Mouse (Mus musculus) heart, embryonic 12.5 days (tissue): Measurements from ENCODE around the gene Gltp. TPM values are rescaled to one million over a fixed set of nuclear protein-coding genes. Genes with fewer than 3 reads are reported as not detected.

Experiments
- ATAC-seq: fragments of 200-750 bp; cut with Nextera tagmentation; 2 replicates; pipeline ENCODE4 v1.8.0; 2017; ENCODE audit warnings: moderate TSS enrichment, moderate library complexity; ENCODE audit not compliant: insufficient number of reproducible peaks, low FRiP score
- H3K27ac ChIP-seq: fragments of 300-500 bp; sonication (generic); 2 replicates; pipeline ENCODE4 v1.5.1; 2016; ENCODE audit warnings: mild to moderate bottlenecking, moderate library complexity; ENCODE audit not compliant: poor library complexity, severe bottlenecking
- H3K27me3 ChIP-seq: fragments of 300-500 bp; sonication (generic); replicated peaks from 2 replicates; pipeline ENCODE4 v1.6.1; 2016; ENCODE audit warnings: mild to moderate bottlenecking, moderate library complexity
- H3K36me3 ChIP-seq: fragments of 300-500 bp; sonication (generic); 2 replicates; pipeline ENCODE4 v1.6.1; 2016; ENCODE audit warnings: mild to moderate bottlenecking, moderate library complexity
- H3K4me1 ChIP-seq: fragments of 300-500 bp; sonication (generic); replicated peaks from 2 replicates; pipeline ENCODE4 v1.6.1; 2016; ENCODE audit warnings: mild to moderate bottlenecking
- H3K4me2 ChIP-seq: fragments of 300-500 bp; sonication (generic); 2 replicates; pipeline ENCODE4 v1.6.1; 2016; ENCODE audit warnings: mild to moderate bottlenecking, moderate library complexity
- H3K4me3 ChIP-seq: fragments of 300-500 bp; sonication (generic); 2 replicates; pipeline ENCODE4 v1.5.1; 2016; ENCODE audit warnings: mild to moderate bottlenecking
- H3K9ac ChIP-seq: fragments of 300-500 bp; sonication (generic); 2 replicates; pipeline ENCODE4 v1.6.1; 2016; ENCODE audit warnings: mild to moderate bottlenecking, moderate library complexity
- H3K9me3 ChIP-seq: fragments of 300-500 bp; sonication (generic); replicated peaks from 2 replicates; pipeline ENCODE4 v1.6.1; 2016; ENCODE audit warnings: mild to moderate bottlenecking, moderate library complexity
- WGBS: fragments of 180-500 bp; shearing (Covaris S2); methylation state at CpG from one replicate; pipeline ENCODE4 v1.1.7; 2016; 5-methylcytosine and 5-hydroxymethylcytosine counted together
- polyA plus RNA-seq: library from polyadenylated mRNA; unstranded; fragments of >200 nt; fragmentation: Nextera tagmentation; extraction: Ambion mirVana; gene quantifications from 2 replicates; pipeline ENCODE4 v1.2.1, GENCODE M21; 2016

Gltp gene
- polyA plus RNA-seq, 1 experiment from 2014 or later = 55.3 TPM

DNA sequence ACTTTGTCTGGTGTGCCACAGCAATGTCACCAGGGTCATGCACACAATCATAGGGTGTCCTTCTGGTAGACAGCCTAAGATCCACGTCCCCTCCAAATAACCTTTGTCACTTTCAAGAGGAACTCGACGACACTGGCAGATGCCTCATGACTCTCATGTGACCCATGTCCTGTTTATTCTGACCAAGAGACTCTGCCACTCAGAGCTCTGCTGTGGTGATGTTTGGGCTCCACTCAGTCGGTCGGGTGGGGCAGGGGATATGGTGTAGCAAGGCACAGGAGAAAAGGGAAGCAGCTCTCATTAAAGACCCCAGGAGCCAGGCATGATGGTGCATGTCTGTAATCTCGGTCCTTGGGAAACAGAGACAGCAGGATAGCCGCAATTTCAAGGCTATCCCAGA lies 8.2 kb upstream of the Gltp start:
- no peaks in the 10 kb centered on the region for H3K9me3 ChIP-seq
- no peak overlapping the region for H3K4me3 ChIP-seq
- ATAC-seq = no peak
- no peak overlapping the region for H3K4me2 ChIP-seq
- H3K9ac ChIP-seq = no peak overlapping the region
- peaks cover 19% of the 10 kb centered on the region; the same call in 1 of the 2 replicates for H3K27me3 ChIP-seq
- no peaks in the 10 kb centered on the region for H3K36me3 ChIP-seq
- no peak overlapping the region for H3K27ac ChIP-seq
- no peaks in the 10 kb centered on the region; the same call in 1 of the 2 replicates for H3K4me1 ChIP-seq
- 48% methylated on average over 7 of the region's 7 CpGs for WGBS

DNA sequence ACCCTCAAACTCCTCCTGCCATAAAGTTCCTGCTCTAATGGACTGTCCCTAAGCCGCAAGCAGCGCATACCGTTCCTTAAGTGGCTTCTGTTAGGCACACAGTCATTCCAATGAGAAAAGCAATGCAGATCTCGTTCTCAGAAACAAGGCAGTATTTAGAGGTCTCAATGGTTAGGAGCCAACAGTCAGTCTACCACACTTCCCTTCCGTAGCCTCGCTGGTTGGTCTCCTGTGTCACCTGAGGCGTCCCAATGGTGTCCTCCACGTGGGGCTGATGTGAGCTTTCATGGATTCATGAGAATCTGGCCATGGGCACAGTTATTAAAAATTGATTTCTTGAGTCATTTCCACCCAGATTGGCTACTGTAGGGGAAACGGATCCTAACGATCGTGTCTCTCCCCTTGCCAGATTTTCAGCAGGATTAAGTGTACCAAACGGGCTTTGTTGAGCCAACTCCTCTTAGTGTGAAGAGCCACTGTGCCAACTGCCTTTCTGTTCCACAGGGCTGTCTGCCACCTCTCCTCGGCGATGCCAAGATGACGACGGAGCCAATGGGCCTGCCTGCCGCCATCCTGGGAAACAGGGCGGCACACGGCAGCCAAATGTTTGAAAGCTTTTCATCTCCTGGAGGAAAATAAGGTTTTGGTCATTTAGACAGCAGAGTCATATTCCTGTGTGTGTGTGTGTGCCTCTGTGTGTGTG lies 7.4 kb upstream of the Gltp start:
- H3K36me3 ChIP-seq = no peaks in the 10 kb centered on the region
- H3K27me3 ChIP-seq = peaks cover 25% of the 10 kb centered on the region
- WGBS = 85% methylated on average over 19 of the region's 19 CpGs
- no peak for ATAC-seq
- H3K27ac ChIP-seq = no peak overlapping the region
- H3K4me1 ChIP-seq = no peaks in the 10 kb centered on the region; the same call in 1 of the 2 replicates
- no peak overlapping the region for H3K4me2 ChIP-seq
- H3K9me3 ChIP-seq = no peaks in the 10 kb centered on the region
- H3K9ac ChIP-seq = no peak overlapping the region
- no peak overlapping the region for H3K4me3 ChIP-seq

DNA sequence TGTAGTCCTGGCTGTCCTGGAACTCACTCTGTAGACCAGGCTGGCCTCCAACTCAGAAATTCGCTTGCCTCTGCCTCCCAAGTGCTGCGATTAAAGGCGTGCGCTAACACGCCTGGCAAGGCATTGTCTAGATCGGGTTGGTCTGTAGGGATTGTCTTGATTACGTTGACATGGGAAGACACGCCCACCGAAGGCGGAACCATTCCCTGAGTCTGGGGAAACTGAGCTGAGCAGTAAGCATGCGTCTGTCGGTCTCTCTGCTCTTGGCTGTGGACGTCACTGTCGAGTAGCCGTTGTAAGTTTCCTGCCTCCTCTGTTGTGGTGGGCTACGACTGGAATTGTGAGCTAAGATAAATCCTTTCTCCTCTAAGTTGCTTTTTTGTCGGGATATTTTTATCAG lies 6.2 kb upstream of the Gltp start:
- no peak for ATAC-seq
- peaks cover 28% of the 10 kb centered on the region for H3K27me3 ChIP-seq
- no peaks in the 10 kb centered on the region; the same call in 1 of the 2 replicates for H3K4me1 ChIP-seq
- no peaks in the 10 kb centered on the region for H3K36me3 ChIP-seq
- no peak overlapping the region for H3K4me2 ChIP-seq
- H3K4me3 ChIP-seq = no peak overlapping the region
- no peaks in the 10 kb centered on the region for H3K9me3 ChIP-seq
- 72% methylated on average over 17 of the region's 17 CpGs for WGBS
- H3K27ac ChIP-seq = no peak overlapping the region
- no peak overlapping the region for H3K9ac ChIP-seq

DNA sequence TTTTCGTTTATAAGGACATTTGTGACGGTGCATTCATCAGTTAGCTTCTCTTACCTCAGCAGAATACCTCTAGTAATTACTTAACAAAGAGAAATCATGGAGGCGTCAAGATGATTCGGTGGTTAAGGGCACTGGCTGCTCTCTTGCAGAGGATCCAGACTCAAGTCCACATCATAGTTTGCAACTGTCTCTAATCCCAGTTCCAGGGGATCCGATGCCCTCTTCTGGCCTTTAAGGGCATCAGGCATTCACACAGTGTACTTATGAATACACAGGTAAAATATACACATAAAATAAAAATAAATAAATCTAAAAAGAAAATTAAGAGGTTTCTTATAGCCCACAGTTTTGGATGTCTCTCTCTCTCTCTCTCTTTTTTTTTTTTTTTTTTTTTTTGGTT lies 5.0 kb upstream of the Gltp start:
- Histone ChIP-seq H3K9ac (no peak overlapping the region), H3K9me3 (no peaks in the 10 kb centered on the region), H3K4me1 (peaks cover 3% of the 10 kb centered on the region; the same call in 1 of the 2 replicates), H3K27me3 (peaks cover 29% of the 10 kb centered on the region), H3K36me3 (no peaks in the 10 kb centered on the region), H3K4me2 (no peak overlapping the region), H3K27ac (no peak overlapping the region), H3K4me3 (no peak overlapping the region)
- ATAC-seq = no peak
- 63% methylated on average over 5 of the region's 5 CpGs for WGBS

DNA sequence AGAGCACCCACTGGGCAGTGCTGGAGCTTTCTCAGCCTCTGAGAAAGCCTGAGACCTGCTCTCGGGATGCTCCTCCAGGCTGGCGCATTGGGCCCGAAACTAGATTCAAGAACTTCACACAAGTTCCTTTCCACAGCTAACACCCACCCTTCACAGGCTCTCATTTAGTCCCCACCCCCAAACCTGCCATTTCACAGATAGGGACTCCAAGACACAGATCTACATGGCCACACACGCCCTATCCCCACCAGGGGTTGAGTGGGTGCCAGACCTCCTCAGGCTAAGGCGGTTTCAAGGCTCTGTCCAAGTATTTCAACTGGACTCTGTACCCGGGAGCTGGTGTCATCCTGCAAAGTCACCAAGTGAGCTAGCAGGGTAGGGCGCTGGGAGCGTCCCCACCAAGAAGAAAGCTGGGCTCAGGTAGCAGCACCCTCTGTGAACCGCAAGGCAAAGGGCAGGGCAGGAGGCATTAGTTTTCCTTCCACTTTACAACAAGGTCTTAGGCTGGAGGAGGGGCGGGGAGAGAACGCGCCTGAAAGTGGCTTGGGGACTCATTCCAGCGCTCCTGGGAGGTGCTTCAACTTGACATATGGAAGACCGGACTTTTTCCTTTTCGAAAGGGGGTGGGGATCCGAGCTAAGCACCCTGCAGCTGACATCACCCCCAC lies 951 bp downstream of the Gltp start:
- no peak overlapping the region for H3K27ac ChIP-seq

DNA sequence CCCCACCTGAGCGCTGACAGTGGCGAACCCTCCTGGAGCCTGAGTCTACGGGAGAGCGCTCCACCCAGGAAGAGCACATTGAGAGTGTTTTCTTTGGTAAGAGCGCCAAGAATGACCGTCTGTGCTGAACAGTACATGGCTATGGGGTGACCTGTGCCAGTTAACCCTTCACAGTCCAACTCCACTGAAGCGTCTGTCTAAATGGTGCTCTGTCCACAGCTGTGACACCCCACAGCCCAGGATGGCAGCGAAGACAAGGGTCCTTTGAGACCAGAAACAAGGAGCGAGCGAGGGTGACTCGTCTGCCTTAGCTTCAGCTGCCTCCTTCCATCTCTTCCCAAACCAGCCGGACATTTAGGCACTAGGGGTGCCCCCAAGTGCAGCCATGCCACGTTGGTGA lies 2.1 kb downstream of the Gltp start:
- no peak for ATAC-seq
- H3K27ac ChIP-seq = no peak overlapping the region
- no peaks in the 10 kb centered on the region for H3K36me3 ChIP-seq
- WGBS = 84% methylated on average over 13 of the region's 13 CpGs
- no peak overlapping the region for H3K9ac ChIP-seq
- no peak overlapping the region for H3K4me2 ChIP-seq
- peaks cover 9% of the 10 kb centered on the region; the same call in 1 of the 2 replicates for H3K27me3 ChIP-seq
- peaks cover 21% of the 10 kb centered on the region for H3K4me1 ChIP-seq
- H3K4me3 ChIP-seq = no peak overlapping the region
- no peaks in the 10 kb centered on the region for H3K9me3 ChIP-seq

More for the DNA sequence above, 951 bp downstream of the Gltp start:
- Histone ChIP-seq H3K4me2 (peak overlapping the region; percentile 94), H3K27me3 (peaks cover 16% of the 10 kb centered on the region), H3K4me3 (peak overlapping the region; percentile 78), H3K36me3 (no peaks in the 10 kb centered on the region), H3K4me1 (peaks cover 16% of the 10 kb centered on the region), H3K9me3 (no peaks in the 10 kb centered on the region), H3K9ac (peak overlapping the region; percentile 89)
- ATAC-seq = no peak
- WGBS = 18% methylated on average over 16 of the region's 16 CpGs

DNA sequence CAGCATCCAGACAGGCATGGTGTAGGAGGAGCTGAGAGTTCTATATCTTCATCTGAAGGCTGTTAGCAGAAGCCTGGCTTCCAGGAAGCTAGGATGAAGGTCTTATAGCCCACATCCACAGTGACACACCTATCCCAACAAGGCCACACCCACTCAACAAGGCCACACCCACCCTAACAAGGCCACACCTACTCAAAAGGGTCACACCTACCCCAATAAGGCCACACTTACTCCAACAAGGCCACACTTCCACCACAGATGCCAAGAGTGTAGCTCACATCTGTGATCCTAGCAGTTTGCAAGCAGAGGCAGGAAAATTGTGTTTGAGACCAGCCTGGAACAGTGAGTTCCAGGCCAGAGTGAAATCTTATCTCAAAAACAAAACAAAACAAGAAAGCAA lies 2.9 kb downstream of the Gltp start:
- no peak overlapping the region for H3K27ac ChIP-seq
- ATAC-seq = no peak
- no peak overlapping the region for H3K9ac ChIP-seq
- H3K4me1 ChIP-seq = peaks cover 21% of the 10 kb centered on the region
- no peaks in the 10 kb centered on the region for H3K9me3 ChIP-seq
- H3K36me3 ChIP-seq = no peaks in the 10 kb centered on the region
- no peak overlapping the region for H3K4me2 ChIP-seq
- no peak overlapping the region for H3K4me3 ChIP-seq
- H3K27me3 ChIP-seq = peaks cover 4% of the 10 kb centered on the region; the same call in 1 of the 2 replicates

DNA sequence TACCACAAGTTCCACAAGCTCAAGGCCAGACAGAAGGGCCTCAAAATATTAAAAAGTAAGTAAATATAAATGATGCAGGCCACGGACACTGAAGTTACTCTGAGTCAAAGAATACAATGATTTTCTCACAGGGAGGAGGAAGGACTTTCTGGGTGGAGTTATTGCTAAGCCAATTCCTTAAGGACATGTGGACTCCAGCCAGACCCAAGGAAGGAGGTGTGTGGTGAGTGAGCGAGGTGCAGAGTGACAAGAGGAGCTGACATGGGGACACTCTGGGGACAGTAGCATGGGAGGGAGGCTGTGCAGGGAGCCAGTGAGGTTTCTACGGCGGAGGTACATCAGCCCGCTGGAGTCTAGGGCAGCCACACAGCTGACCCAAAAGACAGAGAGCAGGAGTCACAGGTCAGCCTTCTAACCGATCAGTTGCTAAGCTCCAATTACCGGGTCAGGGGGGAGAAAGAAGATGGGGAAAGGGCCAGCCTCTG lies 4.0 kb downstream of the Gltp start:
- 57% methylated on average over 7 of the region's 7 CpGs for WGBS

DNA sequence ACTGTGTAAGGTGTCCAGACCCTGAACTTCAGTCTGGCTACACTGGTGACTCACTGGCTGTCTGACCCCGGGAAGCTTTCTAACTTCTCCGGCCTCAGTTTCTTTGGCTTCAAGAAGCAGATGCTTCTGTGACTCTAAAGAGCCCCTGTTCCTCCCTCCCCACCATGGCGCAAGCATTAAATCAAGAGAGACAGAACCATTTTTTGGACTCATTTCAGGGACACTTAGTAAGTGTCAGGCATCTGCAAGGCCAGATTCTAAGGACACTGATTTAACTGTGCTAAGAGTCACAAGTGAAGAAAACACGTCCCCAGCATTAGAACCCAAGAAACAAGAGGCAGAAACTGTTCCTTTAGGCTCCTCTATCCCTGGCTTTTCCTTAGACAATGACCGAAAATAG lies 4.8 kb downstream of the Gltp start:
- WGBS = 88% methylated on average over 5 of the region's 5 CpGs
- Histone ChIP-seq H3K9me3 (no peaks in the 10 kb centered on the region), H3K4me3 (no peak overlapping the region), H3K36me3 (no peaks in the 10 kb centered on the region), H3K4me2 (no peak overlapping the region), H3K27me3 (no peaks in the 10 kb centered on the region), H3K4me1 (peaks cover 30% of the 10 kb centered on the region), H3K9ac (no peak overlapping the region), H3K27ac (no peak overlapping the region)
- ATAC-seq = no peak

More for the DNA sequence above, 4.0 kb downstream of the Gltp start:
- no peak for ATAC-seq
- no peak overlapping the region for H3K4me2 ChIP-seq
- no peaks in the 10 kb centered on the region for H3K36me3 ChIP-seq
- H3K9ac ChIP-seq = no peak overlapping the region
- no peaks in the 10 kb centered on the region for H3K27me3 ChIP-seq
- no peak overlapping the region for H3K4me3 ChIP-seq
- peaks cover 24% of the 10 kb centered on the region for H3K4me1 ChIP-seq
- H3K9me3 ChIP-seq = no peaks in the 10 kb centered on the region
- no peak overlapping the region for H3K27ac ChIP-seq

DNA sequence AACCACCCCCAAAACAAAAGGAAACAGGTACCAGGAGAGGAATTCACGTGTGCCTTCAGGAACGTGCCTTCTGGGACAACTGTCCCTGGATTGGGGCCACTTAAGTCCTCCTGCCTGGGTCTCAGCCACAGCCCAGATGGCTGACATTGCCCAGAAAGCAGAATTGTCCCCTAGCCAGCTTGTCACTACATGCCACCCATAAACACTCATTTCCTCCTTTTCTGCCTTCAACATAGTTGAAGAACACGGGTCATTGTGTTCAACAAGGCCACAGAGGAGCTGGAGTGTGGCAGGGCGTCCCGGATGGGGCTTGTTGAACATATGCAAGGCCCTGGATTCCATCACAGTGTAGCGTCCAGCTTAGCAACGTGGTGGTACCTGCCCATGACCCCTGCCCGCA lies 9.1 kb downstream of the Gltp start:
- peaks cover 7% of the 10 kb centered on the region for H3K36me3 ChIP-seq
- no peaks in the 10 kb centered on the region; the same call in 1 of the 2 replicates for H3K27me3 ChIP-seq
- ATAC-seq = no peak
- H3K9ac ChIP-seq = peak overlapping the region; percentile 50; the same call in 1 of the 2 replicates
- no peak overlapping the region for H3K4me2 ChIP-seq
- H3K4me1 ChIP-seq = peaks cover 32% of the 10 kb centered on the region
- WGBS = 63% methylated on average over 8 of the region's 8 CpGs
- H3K4me3 ChIP-seq = no peak overlapping the region
- H3K9me3 ChIP-seq = no peaks in the 10 kb centered on the region
- no peak overlapping the region for H3K27ac ChIP-seq

DNA sequence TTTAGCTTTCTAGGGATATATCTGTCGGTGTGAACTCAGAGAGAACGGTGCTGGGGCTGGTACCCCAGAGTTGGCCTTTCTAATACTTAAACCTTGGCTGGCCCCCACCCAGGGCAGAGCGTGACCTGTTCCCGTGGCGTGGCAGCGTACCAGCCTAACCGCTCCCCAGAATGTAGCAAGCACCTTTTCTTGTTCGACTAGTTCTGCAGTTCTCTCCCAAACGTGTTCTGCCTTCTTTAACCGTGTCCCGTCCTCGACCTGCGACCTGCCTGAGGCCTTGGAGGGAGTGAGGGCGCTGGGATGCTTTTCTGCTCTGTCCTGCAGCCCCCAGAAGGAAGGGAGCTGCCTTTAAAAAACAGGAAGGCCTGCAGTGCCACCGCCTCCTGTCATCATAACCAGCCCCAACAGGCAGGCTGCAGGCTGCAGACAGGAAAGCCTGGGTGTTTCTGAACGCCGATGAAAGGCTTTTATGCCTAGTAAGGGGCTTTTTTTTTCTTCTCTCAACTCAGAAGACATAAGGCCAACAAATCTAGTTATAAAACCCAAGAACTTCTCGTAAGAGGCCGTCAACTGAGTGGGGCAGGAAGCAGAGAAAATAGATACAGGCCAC lies 10.0 kb downstream of the Gltp start:
- no peaks in the 10 kb centered on the region for H3K9me3 ChIP-seq
- no peaks in the 10 kb centered on the region; the same call in 1 of the 2 replicates for H3K27me3 ChIP-seq
- no peak overlapping the region for H3K27ac ChIP-seq
- 56% methylated on average over 19 of the region's 19 CpGs for WGBS
- no peak overlapping the region for H3K4me2 ChIP-seq
- H3K9ac ChIP-seq = peak overlapping the region; percentile 47; the same call in 1 of the 2 replicates
- peaks cover 32% of the 10 kb centered on the region for H3K4me1 ChIP-seq
- peaks cover 11% of the 10 kb centered on the region for H3K36me3 ChIP-seq
- no peak for ATAC-seq
- H3K4me3 ChIP-seq = no peak overlapping the region
